Mouse (Mus musculus): ENCODE results near the gene Map2k1. TPM values are rescaled to one million over a fixed set of nuclear protein-coding genes. Genes with fewer than 3 reads are reported as not detected.
"Not testable (repeated sequence)": the region's sequence is repeated elsewhere in the genome, so short reads cannot be mapped to it uniquely, and the experiment has no call there.

The Map2k1 gene
- polyA plus RNA-seq, 1 experiment from 2014 or later = 63.7 TPM

- H3K9me3 ChIP-seq; H3K27ac ChIP-seq (replicated peaks); H3K4me3 ChIP-seq; H3K4me1 ChIP-seq; H3K27me3 ChIP-seq; ATAC-seq (ENCODE audit: low FRiP score, low read depth); H3K9ac ChIP-seq (replicated peaks); H3K4me2 ChIP-seq (replicated peaks): not testable (repeated sequence)
- peaks cover 24% of the 10 kb centered on the region for H3K36me3 ChIP-seq
- 90% methylated on average over 7 of the region's 7 CpGs for WGBS
Observed at GRCm38 (mm10) chr9:64198763-64199418, 54.5 kb downstream of the Map2k1 start.

GRCm38 (mm10) chr9:64198068-64198762 lies 55.2 kb downstream of the Map2k1 start:
- ATAC-seq (ENCODE audit: low FRiP score, low read depth) = no peak
- H3K36me3 ChIP-seq = peaks cover 26% of the 10 kb centered on the region
- 95% methylated on average over 5 of the region's 5 CpGs for WGBS

GRCm38 (mm10) chr9:64197524-64197923 lies 55.9 kb downstream of the Map2k1 start:
- Histone ChIP-seq H3K9me3 (no peaks in the 10 kb centered on the region), H3K4me3 (no peak overlapping the region), H3K4me2 (replicated peaks) (no peak overlapping the region), H3K36me3 (peaks cover 26% of the 10 kb centered on the region), H3K9ac (replicated peaks) (no peak overlapping the region), H3K4me1 (no peaks in the 10 kb centered on the region), H3K27ac (replicated peaks) (no peak overlapping the region), H3K27me3 (no peaks in the 10 kb centered on the region)
- ATAC-seq (ENCODE audit: low FRiP score, low read depth) = no peak
- WGBS = 89% methylated on average over 8 of the region's 8 CpGs

More at GRCm38 (mm10) chr9:64198068-64198762, 55.2 kb downstream of the Map2k1 start:
- Histone ChIP-seq H3K9me3 (no peaks in the 10 kb centered on the region), H3K9ac (replicated peaks) (no peak overlapping the region), H3K4me1 (no peaks in the 10 kb centered on the region), H3K27me3 (no peaks in the 10 kb centered on the region), H3K4me2 (replicated peaks) (no peak overlapping the region), H3K4me3 (no peak overlapping the region), H3K27ac (replicated peaks) (no peak overlapping the region)

- H3K4me2 ChIP-seq (replicated peaks) = no peak overlapping the region
- ATAC-seq (ENCODE audit: low FRiP score, low read depth) = no peak
- 0 out of 2 replicates have a peak overlapping the region, but pooled peaks have one; percentile 8 for H3K9ac ChIP-seq (replicated peaks)
- no peaks in the 10 kb centered on the region for H3K27me3 ChIP-seq
- H3K9me3 ChIP-seq = no peaks in the 10 kb centered on the region
- no peak overlapping the region for H3K4me3 ChIP-seq
- peaks cover 30% of the 10 kb centered on the region for H3K36me3 ChIP-seq
- WGBS = 78% methylated on average over 4 of the region's 4 CpGs
- no peaks in the 10 kb centered on the region for H3K4me1 ChIP-seq
- no peak overlapping the region for H3K27ac ChIP-seq (replicated peaks)
Observed at GRCm38 (mm10) chr9:64195554-64195953, 57.9 kb downstream of the Map2k1 start.

- WGBS = 94% methylated on average over 1 of the region's 1 CpGs
- Histone ChIP-seq H3K4me1 (no peaks in the 10 kb centered on the region), H3K27me3 (no peaks in the 10 kb centered on the region), H3K36me3 (peaks cover 40% of the 10 kb centered on the region), H3K4me2 (replicated peaks) (no peak overlapping the region), H3K4me3 (no peak overlapping the region), H3K9me3 (no peaks in the 10 kb centered on the region), H3K27ac (replicated peaks) (no peak overlapping the region), H3K9ac (replicated peaks) (no peak overlapping the region)
- ATAC-seq (ENCODE audit: low FRiP score, low read depth) = no peak
Observed at GRCm38 (mm10) chr9:64193879-64194278, 59.6 kb downstream of the Map2k1 start.

GRCm38 (mm10) chr9:64184166-64184840 lies 69.1 kb downstream of the Map2k1 start:
- H3K27ac ChIP-seq (replicated peaks) = no peak overlapping the region
- no peak overlapping the region for H3K4me3 ChIP-seq
- no peak overlapping the region for H3K4me2 ChIP-seq (replicated peaks)
- no peaks in the 10 kb centered on the region for H3K9me3 ChIP-seq
- no peak for ATAC-seq (ENCODE audit: low FRiP score, low read depth)
- no peak overlapping the region for H3K9ac ChIP-seq (replicated peaks)
- no peaks in the 10 kb centered on the region for H3K27me3 ChIP-seq
- H3K36me3 ChIP-seq = peaks cover 79% of the 10 kb centered on the region
- 88% methylated on average over 5 of the region's 5 CpGs for WGBS
- H3K4me1 ChIP-seq = peaks cover 8% of the 10 kb centered on the region

GRCm38 (mm10) chr9:64183295-64183694 lies 70.1 kb downstream of the Map2k1 start:
- H3K9me3 ChIP-seq; H3K27me3 ChIP-seq; H3K4me1 ChIP-seq; H3K9ac ChIP-seq (replicated peaks); H3K4me3 ChIP-seq; H3K4me2 ChIP-seq (replicated peaks); ATAC-seq (ENCODE audit: low FRiP score, low read depth); H3K27ac ChIP-seq (replicated peaks): not testable (repeated sequence)
- 93% methylated on average over 5 of the region's 5 CpGs for WGBS
- peaks cover 74% of the 10 kb centered on the region for H3K36me3 ChIP-seq

GRCm38 (mm10) chr9:64178974-64179646 lies 74.3 kb downstream of the Map2k1 start, which contains the start of gene Snapc5:
Gene Snapc5 (plus strand): TSS chr9:64179274.
- Histone ChIP-seq H3K4me1 (peaks cover 10% of the 10 kb centered on the region), H3K27ac (replicated peaks) (peak within 1 kb of the TSS; percentile 73), H3K9ac (replicated peaks) (peak within 1 kb of the TSS; percentile 71), H3K27me3 (no peaks in the 10 kb centered on the region), H3K4me3 (peak within 1 kb of the TSS; percentile 73), H3K36me3 (peaks cover 73% of the 10 kb centered on the region), H3K4me2 (replicated peaks) (peak within 1 kb of the TSS; percentile 65), H3K9me3 (no peaks in the 10 kb centered on the region)
- peak; percentile 97 for ATAC-seq (ENCODE audit: low FRiP score, low read depth)
- under 1% methylated on average over 35 of the region's 35 CpGs for WGBS

- H3K27me3 ChIP-seq = no peaks in the 10 kb centered on the region
- H3K4me3 ChIP-seq = peak overlapping the region; percentile 73
- WGBS = 38% methylated on average over 3 of the region's 3 CpGs
- peak overlapping the region; percentile 73 for H3K27ac ChIP-seq (replicated peaks)
- no peak overlapping the region for H3K9ac ChIP-seq (replicated peaks)
- peak; percentile 72 for ATAC-seq (ENCODE audit: low FRiP score, low read depth)
- H3K4me2 ChIP-seq (replicated peaks) = peak overlapping the region; percentile 65
- H3K9me3 ChIP-seq = no peaks in the 10 kb centered on the region
- peaks cover 13% of the 10 kb centered on the region for H3K4me1 ChIP-seq
- H3K36me3 ChIP-seq = peaks cover 69% of the 10 kb centered on the region
Observed at GRCm38 (mm10) chr9:64178610-64178973, 74.8 kb downstream of the Map2k1 start.

- no peaks in the 10 kb centered on the region for H3K9me3 ChIP-seq
- H3K9ac ChIP-seq (replicated peaks) = no peak overlapping the region
- peaks cover 40% of the 10 kb centered on the region for H3K36me3 ChIP-seq
- no peaks in the 10 kb centered on the region for H3K27me3 ChIP-seq
- H3K4me3 ChIP-seq = no peak overlapping the region
- 92% methylated on average over 11 of the region's 11 CpGs for WGBS
- no peak for ATAC-seq (ENCODE audit: low FRiP score, low read depth)
- H3K27ac ChIP-seq (replicated peaks) = no peak overlapping the region
- peaks cover 18% of the 10 kb centered on the region for H3K4me1 ChIP-seq
- H3K4me2 ChIP-seq (replicated peaks) = no peak overlapping the region
Observed at GRCm38 (mm10) chr9:64175378-64175777, 78.1 kb downstream of the Map2k1 start.

GRCm38 (mm10) chr9:64174766-64175165 lies 78.7 kb downstream of the Map2k1 start:
- Histone ChIP-seq H3K9ac (replicated peaks) (no peak overlapping the region), H3K4me2 (replicated peaks) (peak overlapping the region; percentile 86; the same call in 1 of the 2 replicates), H3K27me3 (no peaks in the 10 kb centered on the region), H3K4me1 (peaks cover 13% of the 10 kb centered on the region), H3K36me3 (peaks cover 37% of the 10 kb centered on the region), H3K4me3 (peak overlapping the region; percentile 95; the same call in 1 of the 2 replicates), H3K9me3 (no peaks in the 10 kb centered on the region), H3K27ac (replicated peaks) (no peak overlapping the region)
- no peak for ATAC-seq (ENCODE audit: low FRiP score, low read depth)
- WGBS = 77% methylated on average over 8 of the region's 8 CpGs

Measured in midbrain, embryonic 12.5 days (tissue).